Mouse (Mus musculus) CH12.LX (cell line): ENCODE measurements around the gene Smim23. TPM values are rescaled to one million over a fixed set of nuclear protein-coding genes. Genes with fewer than 3 reads are reported as not detected.

Experiments
- DNase-seq: peaks from one replicate; pipeline ENCODE4 v3.0.0-alpha.2; 2013; ENCODE audit errors: extremely low read depth
- H3K27ac ChIP-seq: 2 replicates; pipeline ENCODE4 v1.5.1; 2012; ENCODE audit warnings: low read depth, mild to moderate bottlenecking, control low read depth, moderate library complexity; ENCODE audit not compliant: insufficient read depth
- H3K27me3 ChIP-seq: replicated peaks from 2 replicates; pipeline ENCODE3; 2012; ENCODE audit warnings: inconsistent platforms
- H3K36me3 ChIP-seq, 2 experiments: replicated peaks in 1 of 2; 2 replicates each; pipeline versions ENCODE3 to v1.6.1; 2012; ENCODE audit warnings: inconsistent platforms in 1 of 2, low read length in 1 of 2, mild to moderate bottlenecking in 1 of 2, mixed read lengths in 1 of 2, moderate library complexity in 1 of 2; ENCODE audit not compliant: control insufficient read depth in 1 of 2, insufficient read depth in 1 of 2
- H3K4me1 ChIP-seq, 2 experiments: 2 replicates each; pipeline ENCODE4 v1.6.1; 2012; ENCODE audit warnings: inconsistent platforms in 1 of 2, moderate library complexity in 1 of 2; ENCODE audit not compliant: insufficient read depth in 2 of 2, control insufficient read depth in 1 of 2
- H3K4me2 ChIP-seq: 2 replicates; pipeline ENCODE4 v1.6.1; 2012; ENCODE audit warnings: low read depth, mild to moderate bottlenecking, control low read depth; ENCODE audit not compliant: poor library complexity, insufficient read depth, severe bottlenecking
- H3K4me3 ChIP-seq, 3 experiments: fragments of 150-350 bp in 1 of 3; sonication (generic) in 1 of 3; replicated peaks in 1 of 3; 2 replicates each; pipeline versions ENCODE3 to v1.5.1; 2011 to 2012; ENCODE audit warnings: low read depth in 2 of 3, low read length in 2 of 3, mild to moderate bottlenecking in 2 of 3, moderate library complexity in 2 of 3, control low read depth in 1 of 3, improper control_type of control experiment in 1 of 3, inconsistent platforms in 1 of 3, mixed read lengths in 1 of 3; ENCODE audit not compliant: poor library complexity in 1 of 3
- H3K79me2 ChIP-seq: replicated peaks from 2 replicates; pipeline ENCODE4 v1.6.1; 2012; ENCODE audit warnings: mild to moderate bottlenecking, moderate library complexity; ENCODE audit not compliant: control insufficient read depth, poor library complexity, insufficient read depth, severe bottlenecking; ENCODE audit errors: extremely low read depth
- H3K9ac ChIP-seq: 2 replicates; pipeline ENCODE4 v1.6.1; 2012; ENCODE audit warnings: low read depth, mild to moderate bottlenecking, control low read depth, moderate library complexity; ENCODE audit not compliant: insufficient read depth
- H3K9me3 ChIP-seq: replicated peaks from 2 replicates; pipeline ENCODE3; 2012; ENCODE audit warnings: low read length, inconsistent platforms, mixed read lengths
- CHD1 ChIP-seq: IDR thresholded peaks from 2 replicates; pipeline ENCODE4 v1.6.1; 2012; ENCODE audit warnings: low read depth, low read length, improper control_type of control experiment, inconsistent platforms
- CTCF ChIP-seq, 2 experiments: IDR thresholded peaks in 1 of 2; conservative IDR thresholded peaks in 1 of 2; 2 replicates each; pipeline ENCODE4 v1.5.1; 2011 to 2012; ENCODE audit warnings: low read depth in 2 of 2, low read length in 2 of 2, improper control_type of control experiment in 1 of 2, inconsistent platforms in 1 of 2, mild to moderate bottlenecking in 1 of 2, moderate library complexity in 1 of 2
- E2F4 ChIP-seq: IDR thresholded peaks from 2 replicates; pipeline ENCODE4 v1.6.1; 2011; ENCODE audit warnings: low read depth, low read length, improper control_type of control experiment; ENCODE audit not compliant: insufficient replicate concordance
- ELF1 ChIP-seq: IDR thresholded peaks from 2 replicates; pipeline ENCODE4 v1.6.1; 2014; ENCODE audit warnings: low read depth, mild to moderate bottlenecking, inconsistent platforms, low read length, improper control_type of control experiment
- ETS1 ChIP-seq: conservative IDR thresholded peaks from 2 replicates; pipeline ENCODE4 v1.6.1; 2012; ENCODE audit warnings: low read depth, mild to moderate bottlenecking, inconsistent platforms, low read length, improper control_type of control experiment, moderate library complexity
- HCFC1 ChIP-seq: IDR thresholded peaks from 2 replicates; pipeline ENCODE4 v1.6.1; 2012; ENCODE audit warnings: low read depth, mild to moderate bottlenecking, inconsistent platforms, low read length, improper control_type of control experiment
- JUND ChIP-seq: conservative IDR thresholded peaks from 2 replicates; pipeline ENCODE4 v1.6.1; 2011; ENCODE audit warnings: low read depth, low read length, improper control_type of control experiment
- KAT2A ChIP-seq: IDR thresholded peaks from 2 replicates; pipeline ENCODE4 v1.6.1; 2012; ENCODE audit warnings: low read length, improper control_type of control experiment, inconsistent platforms; ENCODE audit not compliant: insufficient replicate concordance
- MAFK ChIP-seq: IDR thresholded peaks from 2 replicates; pipeline ENCODE4 v1.6.1; 2011; ENCODE audit warnings: low read length, improper control_type of control experiment; ENCODE audit not compliant: insufficient replicate concordance
- MEF2A ChIP-seq: IDR thresholded peaks from 2 replicates; pipeline ENCODE4 v1.6.1; 2014; ENCODE audit warnings: low read depth, mild to moderate bottlenecking, inconsistent platforms, low read length, improper control_type of control experiment, borderline replicate concordance
- MYC ChIP-seq: IDR thresholded peaks from 2 replicates; pipeline ENCODE4 v1.6.1; 2011; ENCODE audit warnings: low read depth, mild to moderate bottlenecking, improper control_type of control experiment, low read length
- NRF1 ChIP-seq: IDR thresholded peaks from 2 replicates; pipeline ENCODE4 v1.6.1; 2014; ENCODE audit warnings: low read depth, mild to moderate bottlenecking, inconsistent platforms, low read length, improper control_type of control experiment, moderate library complexity
- POLR2A ChIP-seq: IDR thresholded peaks from 2 replicates; pipeline ENCODE4 v1.6.1; 2011; ENCODE audit warnings: low read depth, mild to moderate bottlenecking, improper control_type of control experiment, low read length
- POLR2AphosphoS2 ChIP-seq: IDR thresholded peaks from 2 replicates; pipeline ENCODE4 v1.6.1; 2011; ENCODE audit warnings: low read depth, low read length, improper control_type of control experiment
- RAD21 ChIP-seq: IDR thresholded peaks from 2 replicates; pipeline ENCODE4 v1.6.1; 2011; ENCODE audit warnings: low read depth, mild to moderate bottlenecking, low read length, improper control_type of control experiment, moderate library complexity
- RCOR1 ChIP-seq: conservative IDR thresholded peaks from 2 replicates; pipeline ENCODE4 v1.6.1; 2012; ENCODE audit warnings: low read depth, mild to moderate bottlenecking, inconsistent platforms, low read length, improper control_type of control experiment
- SMC3 ChIP-seq: IDR thresholded peaks from 2 replicates; pipeline ENCODE4 v1.6.1; 2011; ENCODE audit warnings: low read depth, low read length, improper control_type of control experiment
- TBP ChIP-seq: conservative IDR thresholded peaks from 2 replicates; pipeline ENCODE4 v1.6.1; 2011; ENCODE audit warnings: low read depth, low read length, improper control_type of control experiment
- TCF12 ChIP-seq: IDR thresholded peaks from 2 replicates; pipeline ENCODE4 v1.6.1; 2014; ENCODE audit warnings: low read depth, mild to moderate bottlenecking, inconsistent platforms, low read length, improper control_type of control experiment
- USF1 ChIP-seq: IDR thresholded peaks from 2 replicates; pipeline ENCODE4 v1.6.1; 2014; ENCODE audit warnings: low read depth, mild to moderate bottlenecking, inconsistent platforms, low read length, improper control_type of control experiment
- ZKSCAN1 ChIP-seq: IDR thresholded peaks from 2 replicates; pipeline ENCODE4 v1.6.1; 2012; ENCODE audit warnings: low read depth, inconsistent platforms, low read length, improper control_type of control experiment, borderline replicate concordance
- ZMIZ1 ChIP-seq: IDR thresholded peaks from 2 replicates; pipeline ENCODE4 v1.6.1; 2012; ENCODE audit warnings: low read depth, mild to moderate bottlenecking, inconsistent platforms, low read length, improper control_type of control experiment
- dilution Hi-C: fragments of 300-500 bp; cut with MboI; formaldehyde crosslinking; loops from 2 replicates; pipeline ENCODE4 v1.14.3; 2020; ENCODE audit warnings: low sequenced_read_pairs; ENCODE audit not compliant: extremely low pct_unique_long_range_greater_than_20kb, extremely low pct_ligation_motif_present
- in situ Hi-C: fragments of 300-500 bp; cut with MboI; formaldehyde crosslinking; loops from 3 replicates; pipeline ENCODE4 v1.14.3; 2019; ENCODE audit warnings: low sequenced_read_pairs, low pct_ligation_motif_present, low pct_unique_long_range_greater_than_20kb, mixed read lengths
- polyA plus RNA-seq: library from polyadenylated mRNA; unstranded; fragments of >175 nt; gene quantifications from 2 replicates; pipeline ENCODE4 v1.2.1, GENCODE M21; 2012; ENCODE audit warnings: low read depth; ENCODE audit not compliant: insufficient read length
- total RNA-seq, 2 experiments: library from RNA; depleted of rRNA; stranded (reverse); fragments of 300-350 nt in 1 of 2; fragments of >200 nt in 1 of 2; gene quantifications; 2 replicates each; pipeline ENCODE4 v1.2.3; 2012 to 2014

Gene Smim23
- total and polyA plus RNA-seq, 3 experiments, result not detected

DNA sequence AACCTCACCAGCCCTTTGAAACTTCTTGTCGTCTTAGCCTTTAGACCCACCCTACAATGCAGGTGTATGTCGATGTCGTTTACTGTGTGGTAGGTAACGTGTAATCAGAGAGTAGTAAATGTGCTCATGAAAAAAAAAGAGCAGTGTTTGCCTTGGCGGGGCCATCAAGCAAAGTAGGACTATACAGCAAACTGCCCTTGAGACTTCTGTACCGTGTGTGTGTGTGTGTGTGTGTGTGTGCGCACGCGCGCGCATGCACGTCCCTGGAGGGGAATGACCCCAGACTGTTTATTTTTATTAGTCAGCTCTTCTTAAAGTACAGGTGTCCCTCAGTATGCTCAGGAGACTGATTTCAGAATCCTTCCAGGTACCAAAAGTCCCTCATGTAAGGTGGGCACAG lies 6.8 kb downstream of the Smim23 start:
- no peak for DNase-seq
- TF ChIP-seq RAD21 (no peak), POLR2A (no peak), POLR2AphosphoS2 (no peak), ZKSCAN1 (no peak), ELF1 (no peak)
- TF ChIP-seq, all 38 proteins: peak for 0
- H3K79me2 ChIP-seq, result no peaks in the 10 kb centered on the region
- H3K9ac ChIP-seq, result no peak overlapping the region
- no peaks in the 10 kb centered on the region for H3K36me3 ChIP-seq
- H3K27ac ChIP-seq, result no peak overlapping the region
- in situ Hi-C loops, result no loop called here
- H3K4me2 ChIP-seq, result no peak overlapping the region
- peaks cover 0 to 11% of the 10 kb centered on the region in 2 experiments; a peak in 2 of 4 replicates for H3K4me1 ChIP-seq
- no peak overlapping the region for H3K4me3 ChIP-seq
- dilution Hi-C loops, result no loop called here
- H3K9me3 ChIP-seq, result no peaks in the 10 kb centered on the region
- no peaks in the 10 kb centered on the region for H3K27me3 ChIP-seq

DNA sequence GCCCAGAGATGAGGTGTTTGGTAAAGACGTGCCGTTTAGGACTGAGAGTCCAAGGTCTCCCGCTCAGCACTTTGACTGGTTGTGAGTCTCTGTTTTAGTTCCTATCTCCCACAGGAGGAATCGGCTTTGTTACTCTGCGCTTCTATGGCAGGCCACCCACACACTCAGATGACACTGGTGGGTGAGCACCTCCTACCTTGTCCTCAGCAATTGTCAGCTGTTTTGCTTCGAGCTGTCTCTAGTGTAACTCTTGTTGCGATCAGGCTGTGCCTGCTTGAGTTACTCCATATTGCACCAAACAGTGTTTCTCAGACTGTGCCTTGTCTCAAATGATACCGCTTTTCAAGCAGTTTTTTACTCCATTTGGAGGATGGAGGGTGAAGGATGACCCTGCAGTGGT lies 10.1 kb downstream of the Smim23 start:
- H3K27ac ChIP-seq, result no peak overlapping the region
- no peaks in the 10 kb centered on the region for H3K27me3 ChIP-seq
- no peak overlapping the region for H3K4me3 ChIP-seq
- dilution Hi-C loops (no loop called here), in situ Hi-C loops (no loop called here)
- H3K79me2 ChIP-seq, result no peaks in the 10 kb centered on the region
- no peak overlapping the region for H3K4me2 ChIP-seq
- no peak overlapping the region for H3K9ac ChIP-seq
- H3K36me3 ChIP-seq, result no peaks in the 10 kb centered on the region
- no peak for DNase-seq
- H3K9me3 ChIP-seq, result no peaks in the 10 kb centered on the region
- TF ChIP-seq E2F4 (no peak), TBP (no peak), TCF12 (no peak), MAFK (no peak), ELF1 (no peak), CTCF (conservative IDR thresholded peaks at IDR 0.05 in 1 of 2, IDR thresholded peaks at IDR 0.05 in 1 of 2; ENCODE audit: low read depth in 2 of 2, low read length in 2 of 2) (no peak), MYC (no peak), HCFC1 (no peak), SMC3 (no peak), POLR2A (no peak), MEF2A (no peak), ETS1 (no peak), ZKSCAN1 (no peak), CHD1 (no peak), KAT2A (no peak), RCOR1 (no peak), JUND (no peak), USF1 (no peak), ZMIZ1 (no peak), NRF1 (no peak)
- H3K4me1 ChIP-seq, result peaks cover 6 to 21% of the 10 kb centered on the region in 2 experiments
